Mouse (Mus musculus) small intestine, adult 2 months (tissue): ENCODE results near the gene A630076J17Rik. TPM values are rescaled to one million over a fixed set of nuclear protein-coding genes. Genes with fewer than 3 reads are reported as not detected.

Experiments
- H3K27ac ChIP-seq: fragments of 200-500 bp; 2 replicates; pipeline ENCODE4 v1.5.1; 2012; ENCODE audit warnings: low read depth, low read length, control low read depth, inconsistent platforms; ENCODE audit not compliant: insufficient read depth
- H3K27me3 ChIP-seq: fragments of 200-500 bp; 2 replicates; pipeline ENCODE4 v1.6.1; 2012; ENCODE audit warnings: mild to moderate bottlenecking, moderate library complexity, low read length, inconsistent platforms; ENCODE audit not compliant: control insufficient read depth, insufficient read depth
- H3K36me3 ChIP-seq: fragments of 200-500 bp; 2 replicates; pipeline ENCODE4 v1.6.1; 2012; ENCODE audit warnings: mild to moderate bottlenecking, low read length, control low read depth, inconsistent platforms; ENCODE audit not compliant: control insufficient read depth, insufficient read depth
- H3K4me1 ChIP-seq: fragments of 200-500 bp; 2 replicates; pipeline ENCODE4 v1.6.1; 2012; ENCODE audit warnings: low read length, inconsistent platforms, mixed read lengths; ENCODE audit not compliant: control insufficient read depth, insufficient read depth, insufficient read length
- H3K4me3 ChIP-seq: fragments of 200-500 bp; 2 replicates; pipeline ENCODE4 v1.5.1; 2012; ENCODE audit warnings: low read depth, mild to moderate bottlenecking, control low read depth, inconsistent platforms, low read length, moderate library complexity
- CTCF ChIP-seq: fragments of 200-500 bp; IDR thresholded peaks from 2 replicates; pipeline ENCODE4 v1.5.1; 2012; ENCODE audit warnings: low read depth, mild to moderate bottlenecking, control low read depth, inconsistent platforms, low read length, moderate library complexity, mixed read lengths; ENCODE audit not compliant: insufficient replicate concordance, insufficient read length; ENCODE audit errors: extremely low read depth
- POLR2A ChIP-seq: fragments of 200-500 bp; IDR thresholded peaks from 2 replicates; pipeline ENCODE4 v1.6.1; 2012; ENCODE audit warnings: low read depth, mild to moderate bottlenecking, control low read depth, inconsistent platforms, low read length, moderate library complexity
- WGBS: fragments of 180-500 bp; shearing (Covaris S2); methylation state at CpG from one replicate; pipeline ENCODE4 v1.1.7; 2018; 5-methylcytosine and 5-hydroxymethylcytosine counted together
- polyA plus RNA-seq: library from polyadenylated mRNA; depleted of rRNA; stranded (reverse); fragments of >200 nt; gene quantifications from 2 replicates; pipeline ENCODE4 v1.2.3, GENCODE M21; 2012

A630076J17Rik gene
- polyA plus RNA-seq, 1 experiment, result not detected

DNA sequence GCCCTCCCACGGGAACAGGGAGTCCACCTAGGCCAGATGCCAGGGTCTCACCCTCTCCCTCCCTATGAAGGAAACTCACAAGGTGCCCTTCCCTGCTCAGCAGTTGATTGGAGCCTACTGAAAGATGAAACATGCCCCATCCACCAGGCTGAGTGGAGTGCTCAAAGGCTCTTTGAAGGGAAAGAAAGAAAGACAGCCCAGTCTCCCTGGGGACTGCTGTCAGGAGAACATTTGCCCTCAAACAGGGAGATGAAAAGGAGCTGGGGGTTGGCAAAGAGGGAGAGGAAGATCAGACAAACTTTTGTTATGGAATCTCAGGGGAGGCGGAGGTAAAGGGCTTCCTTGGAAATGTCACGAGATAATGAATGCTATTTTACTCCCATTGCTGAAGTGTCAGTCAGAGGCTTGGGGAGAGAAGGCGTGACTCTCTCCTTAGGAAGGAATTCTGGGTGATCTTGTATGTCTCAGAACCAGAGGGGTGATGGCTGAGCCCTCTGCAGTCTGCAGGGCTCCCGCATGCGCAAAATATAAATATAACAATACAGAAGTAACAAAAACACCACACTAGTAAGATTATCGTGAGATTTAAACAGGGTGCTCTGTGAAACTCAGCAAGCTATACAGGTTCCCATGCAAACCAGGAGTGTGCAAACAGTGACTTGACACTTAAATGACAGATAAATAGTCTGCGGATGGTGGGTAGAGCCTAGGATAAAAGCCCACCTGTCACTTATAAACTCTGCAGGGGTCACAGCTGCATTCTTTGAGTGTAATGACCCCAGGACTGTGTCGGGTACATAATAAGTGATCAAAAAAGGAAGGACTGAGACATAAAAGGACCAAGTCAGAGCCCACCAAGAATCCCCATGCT, 28.9 kb upstream of the A630076J17Rik start:
- H3K27me3 ChIP-seq, result no peaks in the 10 kb centered on the region
- peaks cover 3% of the 10 kb centered on the region; the same call in 1 of the 2 replicates for H3K4me1 ChIP-seq
- no peaks in the 10 kb centered on the region for H3K36me3 ChIP-seq
- H3K4me3 ChIP-seq, result no peak overlapping the region
- H3K27ac ChIP-seq, result no peak overlapping the region
- TF ChIP-seq POLR2A (no peak), CTCF (no peak)
- 51% methylated on average over 9 of the region's 9 CpGs for WGBS

DNA sequence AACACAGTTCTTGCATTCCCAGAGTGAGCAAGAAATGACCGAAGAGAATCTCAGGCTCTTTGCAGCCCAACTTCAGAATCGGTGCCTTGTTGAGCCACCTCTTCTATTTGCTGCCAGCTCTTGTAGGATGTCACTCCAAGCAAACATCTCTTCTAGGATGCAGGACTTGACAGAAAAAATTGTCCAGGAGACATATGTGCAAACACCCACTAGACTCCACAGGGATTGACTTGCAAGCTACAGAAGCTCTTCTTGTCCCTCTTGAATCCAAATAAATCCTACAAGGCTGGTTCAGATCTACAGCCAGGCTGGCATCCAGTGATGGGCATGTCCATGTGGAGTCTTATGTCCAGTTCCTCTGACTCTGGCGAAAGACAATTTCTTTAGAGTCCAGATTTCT, 26.0 kb upstream of the A630076J17Rik start:
- Histone ChIP-seq H3K27me3 (no peaks in the 10 kb centered on the region), H3K27ac (no peak overlapping the region), H3K4me1 (peaks cover 3% of the 10 kb centered on the region; the same call in 1 of the 2 replicates), H3K4me3 (no peak overlapping the region), H3K36me3 (no peaks in the 10 kb centered on the region)
- TF ChIP-seq CTCF, result no peak
- TF ChIP-seq POLR2A, result no peak
- WGBS, result 84% methylated on average over 3 of the region's 3 CpGs

DNA sequence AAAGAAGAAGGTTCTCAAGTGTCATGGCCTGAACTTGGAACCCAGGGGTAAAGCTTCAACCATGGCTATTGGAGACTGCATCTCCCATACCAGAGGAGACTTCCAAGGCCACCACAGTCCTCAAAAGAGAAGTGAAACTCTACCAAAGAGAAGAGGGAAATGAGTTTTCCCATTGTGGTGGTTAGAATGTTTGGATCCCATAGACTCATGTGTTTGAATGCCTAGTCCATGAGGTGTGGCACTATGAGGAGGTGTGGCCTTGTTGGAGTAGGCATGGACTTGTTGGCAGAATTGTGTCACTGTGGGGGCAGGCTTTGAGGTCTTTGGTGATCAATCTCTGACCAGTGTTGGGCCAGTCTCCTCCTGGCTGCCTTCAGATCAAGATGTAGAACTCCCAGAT, 25.2 kb upstream of the A630076J17Rik start:
- no peak overlapping the region for H3K27ac ChIP-seq
- H3K4me3 ChIP-seq, result no peak overlapping the region
- no peak for TF ChIP-seq POLR2A
- no peak for TF ChIP-seq CTCF
- H3K4me1 ChIP-seq, result peaks cover 3% of the 10 kb centered on the region; the same call in 1 of the 2 replicates
- H3K36me3 ChIP-seq, result no peaks in the 10 kb centered on the region
- H3K27me3 ChIP-seq, result no peaks in the 10 kb centered on the region

DNA sequence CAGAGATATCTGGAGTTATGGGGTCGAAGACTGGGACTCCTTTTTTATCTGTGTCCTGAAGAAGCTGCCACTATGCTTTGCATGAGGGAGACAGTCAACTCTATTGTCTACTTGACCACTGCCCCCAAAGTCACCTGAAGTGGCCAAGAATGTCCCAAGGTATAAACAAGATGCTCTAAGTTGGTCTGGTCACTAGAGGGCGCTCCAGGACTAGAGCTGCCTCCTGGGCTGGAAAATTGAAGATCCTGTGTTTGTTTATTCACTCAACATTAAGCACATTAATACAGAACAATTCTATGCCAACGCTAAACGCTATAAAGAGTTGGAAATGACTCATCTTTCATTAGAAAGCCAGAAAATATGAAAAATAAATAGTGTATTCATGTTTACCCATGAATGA, 24.4 kb upstream of the A630076J17Rik start:
- Histone ChIP-seq H3K4me1 (peaks cover 3% of the 10 kb centered on the region; the same call in 1 of the 2 replicates), H3K36me3 (no peaks in the 10 kb centered on the region), H3K27ac (no peak overlapping the region), H3K27me3 (no peaks in the 10 kb centered on the region), H3K4me3 (no peak overlapping the region)
- TF ChIP-seq CTCF (peak; percentile 88; the same call in 1 of the 2 replicates), POLR2A (no peak)
- WGBS, result 4% methylated on average over 4 of the region's 4 CpGs

DNA sequence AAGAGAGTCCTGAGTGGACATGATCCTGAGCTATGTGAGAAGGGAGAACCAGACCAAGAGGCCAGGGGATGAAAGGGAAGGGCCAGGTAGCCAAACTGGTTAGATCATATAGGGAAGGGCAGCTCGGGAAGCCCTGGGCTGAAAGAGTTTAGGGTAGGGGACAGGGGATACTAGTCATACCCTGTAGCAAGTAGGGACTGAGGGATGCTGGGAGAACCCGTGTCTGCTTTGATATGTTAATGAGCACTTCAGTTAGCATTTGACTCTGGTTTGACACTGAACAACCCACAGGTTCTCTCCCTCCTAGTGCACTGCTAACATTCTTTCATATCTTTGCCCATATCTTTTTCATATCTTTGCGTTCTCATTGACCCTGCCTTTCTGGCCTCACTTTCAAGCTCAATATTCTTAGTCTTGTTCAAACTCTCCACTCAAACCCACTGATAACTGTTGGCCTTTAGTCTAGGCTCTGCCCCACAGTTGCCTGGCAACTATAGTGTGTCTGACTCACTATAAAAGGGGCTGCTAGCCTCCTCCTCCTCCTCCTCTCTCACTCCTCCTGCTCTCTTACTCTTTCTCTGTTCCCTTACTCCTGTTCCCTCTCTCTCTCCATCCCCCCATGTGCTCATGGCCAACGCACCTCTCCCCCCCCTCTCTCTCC, 23.8 kb upstream of the A630076J17Rik start:
- H3K27me3 ChIP-seq, result no peaks in the 10 kb centered on the region
- WGBS, result 21% methylated on average over 4 of the region's 4 CpGs
- peaks cover 3% of the 10 kb centered on the region; the same call in 1 of the 2 replicates for H3K4me1 ChIP-seq
- no peak overlapping the region for H3K4me3 ChIP-seq
- H3K27ac ChIP-seq, result no peak overlapping the region
- no peak for TF ChIP-seq POLR2A
- no peak for TF ChIP-seq CTCF
- no peaks in the 10 kb centered on the region for H3K36me3 ChIP-seq

DNA sequence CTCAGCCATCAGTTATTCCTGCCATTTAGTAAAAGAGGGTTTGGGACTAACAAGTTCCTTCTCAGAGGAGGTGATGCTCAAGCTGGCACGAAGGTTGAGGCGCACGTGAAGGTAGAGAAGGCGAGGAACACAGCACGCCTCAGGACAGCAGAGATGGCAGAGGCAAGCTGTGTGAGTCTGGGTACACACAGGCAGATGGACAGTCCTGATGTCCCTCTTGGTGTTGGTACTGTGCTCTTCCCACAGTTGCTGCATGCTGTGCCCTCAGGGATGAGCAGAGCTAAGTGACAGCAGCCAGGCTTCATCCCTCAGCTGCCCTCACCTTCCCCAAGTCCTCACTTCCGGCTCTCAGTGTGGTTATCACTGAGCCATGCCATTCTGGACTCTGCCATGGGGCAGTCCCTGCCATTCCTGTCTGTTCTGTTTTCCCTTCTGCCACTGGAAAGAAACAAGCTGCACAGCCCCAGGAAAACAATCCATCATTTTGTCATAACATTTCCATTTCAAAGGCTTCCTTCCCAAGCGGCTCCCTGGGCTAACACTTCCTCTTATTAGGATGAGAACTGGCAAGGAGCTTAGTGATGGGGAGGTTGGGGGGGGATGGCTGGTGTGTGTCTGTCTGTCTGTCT, 22.7 kb upstream of the A630076J17Rik start:
- peaks cover 3% of the 10 kb centered on the region; the same call in 1 of the 2 replicates for H3K4me1 ChIP-seq
- H3K27ac ChIP-seq, result no peak overlapping the region
- 73% methylated on average over 7 of the region's 7 CpGs for WGBS
- H3K27me3 ChIP-seq, result no peaks in the 10 kb centered on the region
- TF ChIP-seq CTCF (no peak), POLR2A (no peak)
- no peak overlapping the region for H3K4me3 ChIP-seq
- no peaks in the 10 kb centered on the region for H3K36me3 ChIP-seq
